ENCODE assay signal across 19 mouse cellular contexts in genomic region chr1:78642197-78642596, GRCm38 (mm10). TPM values are rescaled to one million over a fixed set of nuclear protein-coding genes. Genes with fewer than 3 reads are reported as not detected.
A peak's percentile ranks its signal among the peaks of the same experiment; 100 is the strongest.
DNase-seq lines count a peak whose midpoint lies in the region; ATAC-seq and TF ChIP-seq lines count a peak whose summit lies in the region.
"Had no signal": no experiment of that assay in that cellular context is flagged by ENCODE, and none has a peak within 500 bp of the region (broad histone marks: within the 10 kb centered on the region; RNA-seq: fewer than 3 reads in every experiment).

No protein-coding gene starts in this region.

- no peak overlapping the region for H3K4me2 ChIP-seq in embryonic facial prominence, embryonic 14.5 days (ENCODE audit: low read depth, low read length)
- H3K4me2 ChIP-seq in limb, embryonic 13.5 days (replicated peaks): no peak overlapping the region
- no peak overlapping the region for H3K4me2 ChIP-seq in stomach, embryonic 14.5 days (replicated peaks; ENCODE audit: low read depth, low read length)
- H3K4me2 ChIP-seq in stomach, postnatal 0 days (replicated peaks; ENCODE audit: low read depth): no peak overlapping the region
- H3K4me2 ChIP-seq in stomach, embryonic 16.5 days (ENCODE audit: low read depth, low read length): no peak overlapping the region
- H3K4me2 ChIP-seq: embryonic facial prominence, embryonic 15.5 days; hindbrain, embryonic 14.5 days had no signal

- no peak for TF ChIP-seq EP300 in stomach, postnatal 0 days (optimal IDR thresholded peaks at IDR 0.05)

- no peaks in the 10 kb centered on the region for H3K27me3 ChIP-seq in embryonic facial prominence, embryonic 14.5 days (replicated peaks; ENCODE audit: control insufficient read depth, insufficient read depth, low read length)
- no peaks in the 10 kb centered on the region for H3K27me3 ChIP-seq in embryonic facial prominence, embryonic 10.5 days (replicated peaks; ENCODE audit: low read depth, poor library complexity, severe bottlenecking)
- H3K27me3 ChIP-seq in limb, embryonic 13.5 days: no peaks in the 10 kb centered on the region
- H3K27me3 ChIP-seq in limb, embryonic 10.5 days (ENCODE audit: low read depth, poor library complexity, severe bottlenecking): no peaks in the 10 kb centered on the region
- H3K27me3 ChIP-seq in stomach, embryonic 14.5 days (ENCODE audit: control insufficient read depth, insufficient read depth, low read length): no peaks in the 10 kb centered on the region
- no peaks in the 10 kb centered on the region for H3K27me3 ChIP-seq in stomach, postnatal 0 days (ENCODE audit: control insufficient read depth, insufficient read depth, low read length)
- no peaks in the 10 kb centered on the region for H3K27me3 ChIP-seq in stomach, embryonic 16.5 days (ENCODE audit: control insufficient read depth, insufficient read depth, low read length)
- H3K27me3 ChIP-seq: embryonic facial prominence, embryonic 15.5 days had no signal

- 54% methylated on average over 2 of the region's 2 CpGs for WGBS in embryonic facial prominence, embryonic 14.5 days
- 88% methylated on average over 2 of the region's 2 CpGs for WGBS in embryonic facial prominence, embryonic 10.5 days
- WGBS in limb, embryonic 13.5 days: 79% methylated on average over 2 of the region's 2 CpGs
- WGBS in limb, embryonic 10.5 days: 97% methylated on average over 2 of the region's 2 CpGs
- WGBS in stomach, embryonic 14.5 days: 55% methylated on average over 2 of the region's 2 CpGs
- 61% methylated on average over 2 of the region's 2 CpGs for WGBS in stomach, postnatal 0 days
- 61% methylated on average over 2 of the region's 2 CpGs for WGBS in stomach, embryonic 16.5 days

- peak; percentile 62; the same call in 1 of the 2 replicates for ATAC-seq in embryonic facial prominence, embryonic 14.5 days (ENCODE audit: low read depth)
- 0 out of 2 replicates have a peak, but pooled peaks have one; percentile 54 for ATAC-seq in limb, embryonic 13.5 days (ENCODE audit: low FRiP score, low read depth)
- ATAC-seq in stomach, embryonic 14.5 days (ENCODE audit: insufficient number of reproducible peaks, insufficient read depth, low FRiP score, low read depth): no peak
- ATAC-seq in stomach, postnatal 0 days (ENCODE audit: low FRiP score, low TSS enrichment): no peak
- ATAC-seq in stomach, embryonic 16.5 days (ENCODE audit: insufficient read depth, low FRiP score): no peak

- no peaks in the 10 kb centered on the region for H3K9me3 ChIP-seq in embryonic facial prominence, embryonic 14.5 days (ENCODE audit: control insufficient read depth, low read length)
- H3K9me3 ChIP-seq in embryonic facial prominence, embryonic 10.5 days: no peaks in the 10 kb centered on the region
- H3K9me3 ChIP-seq in limb, embryonic 13.5 days: 0 out of 2 replicates have a peak, but pooled peaks cover 3% of the 10 kb centered on the region
- no peaks in the 10 kb centered on the region for H3K9me3 ChIP-seq in limb, embryonic 10.5 days (replicated peaks)
- H3K9me3 ChIP-seq in stomach, embryonic 14.5 days (ENCODE audit: control insufficient read depth, low read depth, low read length): no peaks in the 10 kb centered on the region
- H3K9me3 ChIP-seq in stomach, postnatal 0 days (ENCODE audit: control insufficient read depth, low read length): no peaks in the 10 kb centered on the region
- H3K9me3 ChIP-seq in stomach, embryonic 16.5 days (replicated peaks; ENCODE audit: control insufficient read depth, low read length): no peaks in the 10 kb centered on the region
- H3K9me3 ChIP-seq: embryonic facial prominence, embryonic 15.5 days had no signal

- H3K36me3 ChIP-seq in embryonic facial prominence, embryonic 14.5 days (ENCODE audit: control insufficient read depth, insufficient read depth, low read length): no peaks in the 10 kb centered on the region
- no peaks in the 10 kb centered on the region for H3K36me3 ChIP-seq in embryonic facial prominence, embryonic 10.5 days (replicated peaks)
- no peaks in the 10 kb centered on the region for H3K36me3 ChIP-seq in limb, embryonic 13.5 days
- no peaks in the 10 kb centered on the region for H3K36me3 ChIP-seq in limb, embryonic 10.5 days
- no peaks in the 10 kb centered on the region for H3K36me3 ChIP-seq in stomach, embryonic 14.5 days (ENCODE audit: control insufficient read depth, insufficient read depth, low read length)
- no peaks in the 10 kb centered on the region for H3K36me3 ChIP-seq in stomach, postnatal 0 days (ENCODE audit: control insufficient read depth, insufficient read depth, low read length)
- H3K36me3 ChIP-seq in stomach, embryonic 16.5 days (ENCODE audit: control insufficient read depth, insufficient read depth, low read length): no peaks in the 10 kb centered on the region
- H3K36me3 ChIP-seq: embryonic facial prominence, embryonic 15.5 days had no signal

- H3K9ac ChIP-seq in embryonic facial prominence, embryonic 14.5 days (ENCODE audit: low read depth, low read length): no peak overlapping the region
- no peak overlapping the region for H3K9ac ChIP-seq in limb, embryonic 13.5 days
- H3K9ac ChIP-seq in stomach, embryonic 14.5 days (replicated peaks; ENCODE audit: low read depth, low read length): no peak overlapping the region
- H3K9ac ChIP-seq in stomach, postnatal 0 days (ENCODE audit: low read length): no peak overlapping the region
- no peak overlapping the region for H3K9ac ChIP-seq in stomach, embryonic 16.5 days (ENCODE audit: low read length)
- H3K9ac ChIP-seq: embryonic facial prominence, embryonic 15.5 days; hindbrain, embryonic 14.5 days had no signal

- peak; percentile 88 for DNase-seq in embryonic facial prominence, embryonic 14.5 days (ENCODE audit: low spot score)
- no peak for DNase-seq in embryonic facial prominence, embryonic 10.5 days (ENCODE audit: low spot score)
- no peak for DNase-seq in limb, embryonic 10.5 days (ENCODE audit: low spot score)
- DNase-seq in stomach, postnatal 0 days (ENCODE audit: low spot score): no peak
- DNase-seq in ovary, postnatal 14 days (ENCODE audit: low spot score): no peak
- DNase-seq: adrenal gland, adult 2 months; cerebellum, adult 11-12 months; cerebellum, postnatal 14 days; gastrocnemius, postnatal 10 days; heart, adult 18-20 months; kidney, adult 11 months; layer of hippocampus, postnatal 36 days; liver; thymus, postnatal 14 days had no signal

- H3K4me1 ChIP-seq in embryonic facial prominence, embryonic 14.5 days (ENCODE audit: control insufficient read depth, insufficient read depth, low read length): peaks cover 11% of the 10 kb centered on the region; the same call in 1 of the 2 replicates
- peaks cover 4% of the 10 kb centered on the region for H3K4me1 ChIP-seq in embryonic facial prominence, embryonic 10.5 days
- peaks cover under 1% of the 10 kb centered on the region; the same call in 1 of the 2 replicates for H3K4me1 ChIP-seq in limb, embryonic 13.5 days
- 0 out of 2 replicates have a peak, but pooled peaks cover under 1% of the 10 kb centered on the region for H3K4me1 ChIP-seq in limb, embryonic 10.5 days
- no peaks in the 10 kb centered on the region for H3K4me1 ChIP-seq in stomach, embryonic 14.5 days (ENCODE audit: control insufficient read depth, insufficient read depth, low read length)
- no peaks in the 10 kb centered on the region for H3K4me1 ChIP-seq in stomach, postnatal 0 days (replicated peaks; ENCODE audit: control insufficient read depth, insufficient read depth)
- H3K4me1 ChIP-seq in stomach, embryonic 16.5 days (ENCODE audit: control insufficient read depth, insufficient read depth, low read length): no peaks in the 10 kb centered on the region

- no peak overlapping the region for H3K4me3 ChIP-seq in embryonic facial prominence, embryonic 14.5 days (ENCODE audit: low read depth, low read length)
- H3K4me3 ChIP-seq in embryonic facial prominence, embryonic 10.5 days: no peak overlapping the region
- no peak overlapping the region for H3K4me3 ChIP-seq in limb, embryonic 13.5 days
- no peak overlapping the region for H3K4me3 ChIP-seq in limb, embryonic 10.5 days
- H3K4me3 ChIP-seq in stomach, embryonic 14.5 days (ENCODE audit: low read depth, low read length): no peak overlapping the region
- no peak overlapping the region for H3K4me3 ChIP-seq in stomach, postnatal 0 days (ENCODE audit: low read depth, low read length)
- no peak overlapping the region for H3K4me3 ChIP-seq in stomach, embryonic 16.5 days (replicated peaks; ENCODE audit: low read length)
- H3K4me3 ChIP-seq: embryonic facial prominence, embryonic 15.5 days had no signal

- no peak for TF ChIP-seq CTCF in stomach, postnatal 0 days (IDR thresholded peaks at IDR 0.05; ENCODE audit: low read depth)

- H3K27ac ChIP-seq in embryonic facial prominence, embryonic 14.5 days (replicated peaks; ENCODE audit: low read depth, low read length): no peak overlapping the region
- H3K27ac ChIP-seq in embryonic facial prominence, embryonic 10.5 days (replicated peaks): no peak overlapping the region
- no peak overlapping the region for H3K27ac ChIP-seq in limb, embryonic 13.5 days
- H3K27ac ChIP-seq in limb, embryonic 10.5 days: no peak overlapping the region
- 0 out of 2 replicates have a peak overlapping the region, but pooled peaks have one; percentile 36 for H3K27ac ChIP-seq in stomach, embryonic 14.5 days (ENCODE audit: low read length)
- no peak overlapping the region for H3K27ac ChIP-seq in stomach, postnatal 0 days (replicated peaks)
- H3K27ac ChIP-seq in stomach, embryonic 16.5 days (ENCODE audit: low read length): peak overlapping the region; percentile 44; the same call in 1 of the 2 replicates
- H3K27ac ChIP-seq: embryonic facial prominence, embryonic 15.5 days; hindbrain, embryonic 14.5 days had no signal

RNA-seq across cellular contexts. Expression of gene Acsl3, which starts 15.4 kb away (rescaled TPM):
- polyA plus RNA-seq in embryonic facial prominence, embryonic 14.5 days (2014; fragmentation: Nextera tagmentation; extraction: Ambion mirVana): 71.3 and 76.9 TPM in 2 replicates
- polyA plus RNA-seq in embryonic facial prominence, embryonic 10.5 days (2016; fragmentation: Nextera tagmentation; extraction: Ambion mirVana): 83.9 and 84.3 TPM in 2 replicates
- 76.8 and 83.2 TPM in 2 replicates for polyA plus RNA-seq in limb, embryonic 13.5 days (2015; fragmentation: Nextera tagmentation; extraction: Ambion mirVana)
- polyA plus RNA-seq in limb, embryonic 10.5 days (2016; fragmentation: Nextera tagmentation; extraction: Ambion mirVana): 62.2 and 82.4 TPM in 2 replicates
- polyA plus RNA-seq in stomach, embryonic 14.5 days (2014; fragmentation: Nextera tagmentation; extraction: Ambion mirVana): 80.6 and 85.9 TPM in 2 replicates
- 36.9 and 37.7 TPM in 2 replicates for polyA plus RNA-seq in stomach, postnatal 0 days (2015; fragmentation: Nextera tagmentation; extraction: Ambion mirVana)
- 55.0 and 56.4 TPM in 2 replicates for polyA plus RNA-seq in stomach, embryonic 16.5 days (2015; fragmentation: Nextera tagmentation; extraction: Ambion mirVana)

RNA-seq across cellular contexts. Expression of gene Utp14b, which starts 15.6 kb away (rescaled TPM):
- 3.7 and 4.8 TPM in 2 replicates for polyA plus RNA-seq in embryonic facial prominence, embryonic 14.5 days (2014; fragmentation: Nextera tagmentation; extraction: Ambion mirVana)
- polyA plus RNA-seq in embryonic facial prominence, embryonic 10.5 days (2016; fragmentation: Nextera tagmentation; extraction: Ambion mirVana): 4.5 and 4.8 TPM in 2 replicates
- polyA plus RNA-seq in limb, embryonic 13.5 days (2015; fragmentation: Nextera tagmentation; extraction: Ambion mirVana): 4.3 and 4.4 TPM in 2 replicates
- polyA plus RNA-seq in limb, embryonic 10.5 days (2016; fragmentation: Nextera tagmentation; extraction: Ambion mirVana): 4.1 and 4.8 TPM in 2 replicates
- polyA plus RNA-seq in stomach, embryonic 14.5 days (2014; fragmentation: Nextera tagmentation; extraction: Ambion mirVana): 6.5 and 6.6 TPM in 2 replicates
- 1.3 TPM in 2 replicates for polyA plus RNA-seq in stomach, postnatal 0 days (2015; fragmentation: Nextera tagmentation; extraction: Ambion mirVana)
- polyA plus RNA-seq in stomach, embryonic 16.5 days (2015; fragmentation: Nextera tagmentation; extraction: Ambion mirVana): 2.3 and 2.4 TPM in 2 replicates

Comparison
In these comparisons a context has a peak if more than half of its experiments do, and no peak if none do; other contexts are left out.
1. H3K27ac ChIP-seq: peak in stomach, embryonic 14.5 days (single experiment) and stomach, embryonic 16.5 days (single experiment); none in embryonic facial prominence, embryonic 14.5 days (single experiment), embryonic facial prominence, embryonic 10.5 days (single experiment), limb, embryonic 13.5 days (single experiment), limb, embryonic 10.5 days (single experiment) and stomach, postnatal 0 days (single experiment).
2. ATAC-seq: peak in embryonic facial prominence, embryonic 14.5 days (single experiment) and limb, embryonic 13.5 days (single experiment); none in stomach, embryonic 14.5 days (single experiment), stomach, postnatal 0 days (single experiment) and stomach, embryonic 16.5 days (single experiment).